Mouse (Mus musculus): ENCODE data around the gene Gng13. TPM values are rescaled to one million over a fixed set of nuclear protein-coding genes. Genes with fewer than 3 reads are reported as not detected.

Gng13 gene
- 1.9 TPM in 2 replicates for polyA plus RNA-seq (2015; fragmentation: Nextera tagmentation; extraction: Ambion mirVana)

GRCm38 (mm10) chr17:25716711-25717637 lies at the start of gene Gng13:
Gene Gng13, plus strand, starts transcription at chr17:25717171.
- Histone ChIP-seq H3K4me3 (ENCODE audit: low read length) (peak within 1 kb of the TSS; percentile 47), H3K27ac (ENCODE audit: low read length) (no peak within 1 kb of the TSS), H3K9me3 (ENCODE audit: control insufficient read depth, low read length) (no peaks in the 10 kb centered on the region), H3K4me1 (ENCODE audit: control insufficient read depth, insufficient read depth, low read length) (peaks cover 13% of the 10 kb centered on the region), H3K9ac (ENCODE audit: low read depth, low read length) (peak within 1 kb of the TSS; percentile 44), H3K36me3 (ENCODE audit: control insufficient read depth, insufficient read depth, low read length) (peaks cover 3% of the 10 kb centered on the region; the same call in 1 of the 2 replicates), H3K27me3 (replicated peaks; ENCODE audit: control insufficient read depth, insufficient read depth, low read length) (peaks cover 21% of the 10 kb centered on the region), H3K4me2 (ENCODE audit: low read depth, low read length) (peak within 1 kb of the TSS; percentile 81)
- peak; percentile 66 for ATAC-seq
- WGBS: 2% methylated on average over 45 of the region's 45 CpGs

- no peaks in the 10 kb centered on the region for H3K9me3 ChIP-seq (ENCODE audit: control insufficient read depth, low read length)
- 72% methylated on average over 7 of the region's 7 CpGs for WGBS
- no peaks in the 10 kb centered on the region for H3K36me3 ChIP-seq (ENCODE audit: control insufficient read depth, insufficient read depth, low read length)
- ATAC-seq: no peak
- H3K4me3 ChIP-seq (ENCODE audit: low read length): no peak overlapping the region
- no peak overlapping the region for H3K4me2 ChIP-seq (ENCODE audit: low read depth, low read length)
- H3K4me1 ChIP-seq (ENCODE audit: control insufficient read depth, insufficient read depth, low read length): no peaks in the 10 kb centered on the region
- H3K27ac ChIP-seq (ENCODE audit: low read length): no peak overlapping the region
- no peaks in the 10 kb centered on the region for H3K27me3 ChIP-seq (replicated peaks; ENCODE audit: control insufficient read depth, insufficient read depth, low read length)
- H3K9ac ChIP-seq (ENCODE audit: low read depth, low read length): no peak overlapping the region
Measured at GRCm38 (mm10) chr17:25668481-25669055, 48.4 kb upstream of the Gng13 start.

GRCm38 (mm10) chr17:25672982-25673381 lies 44.0 kb upstream of the Gng13 start:
- Histone ChIP-seq H3K9me3 (ENCODE audit: control insufficient read depth, low read length) (no peaks in the 10 kb centered on the region), H3K4me3 (ENCODE audit: low read length) (no peak overlapping the region), H3K27ac (ENCODE audit: low read length) (no peak overlapping the region), H3K9ac (ENCODE audit: low read depth, low read length) (no peak overlapping the region), H3K4me2 (ENCODE audit: low read depth, low read length) (no peak overlapping the region), H3K27me3 (replicated peaks; ENCODE audit: control insufficient read depth, insufficient read depth, low read length) (no peaks in the 10 kb centered on the region), H3K4me1 (ENCODE audit: control insufficient read depth, insufficient read depth, low read length) (no peaks in the 10 kb centered on the region), H3K36me3 (ENCODE audit: control insufficient read depth, insufficient read depth, low read length) (no peaks in the 10 kb centered on the region)
- no peak for ATAC-seq

GRCm38 (mm10) chr17:25677969-25678368 lies 39.0 kb upstream of the Gng13 start:
- 70% methylated on average over 6 of the region's 6 CpGs for WGBS
- no peaks in the 10 kb centered on the region for H3K36me3 ChIP-seq (ENCODE audit: control insufficient read depth, insufficient read depth, low read length)
- H3K4me1 ChIP-seq (ENCODE audit: control insufficient read depth, insufficient read depth, low read length): no peaks in the 10 kb centered on the region
- H3K4me2 ChIP-seq (ENCODE audit: low read depth, low read length): no peak overlapping the region
- ATAC-seq: no peak
- H3K27me3 ChIP-seq (replicated peaks; ENCODE audit: control insufficient read depth, insufficient read depth, low read length): no peaks in the 10 kb centered on the region
- no peak overlapping the region for H3K27ac ChIP-seq (ENCODE audit: low read length)
- no peaks in the 10 kb centered on the region for H3K9me3 ChIP-seq (ENCODE audit: control insufficient read depth, low read length)
- no peak overlapping the region for H3K9ac ChIP-seq (ENCODE audit: low read depth, low read length)
- H3K4me3 ChIP-seq (ENCODE audit: low read length): no peak overlapping the region

GRCm38 (mm10) chr17:25679818-25680217 lies 37.2 kb upstream of the Gng13 start:
- H3K4me3 ChIP-seq (ENCODE audit: low read length): no peak overlapping the region
- H3K36me3 ChIP-seq (ENCODE audit: control insufficient read depth, insufficient read depth, low read length): no peaks in the 10 kb centered on the region
- no peak overlapping the region for H3K9ac ChIP-seq (ENCODE audit: low read depth, low read length)
- H3K27me3 ChIP-seq (replicated peaks; ENCODE audit: control insufficient read depth, insufficient read depth, low read length): no peaks in the 10 kb centered on the region
- H3K9me3 ChIP-seq (ENCODE audit: control insufficient read depth, low read length): no peaks in the 10 kb centered on the region
- H3K27ac ChIP-seq (ENCODE audit: low read length): no peak overlapping the region
- no peak overlapping the region for H3K4me2 ChIP-seq (ENCODE audit: low read depth, low read length)
- WGBS: 26% methylated on average over 5 of the region's 5 CpGs
- no peak for ATAC-seq
- H3K4me1 ChIP-seq (ENCODE audit: control insufficient read depth, insufficient read depth, low read length): no peaks in the 10 kb centered on the region

- Histone ChIP-seq H3K27me3 (replicated peaks; ENCODE audit: control insufficient read depth, insufficient read depth, low read length) (no peaks in the 10 kb centered on the region), H3K4me3 (ENCODE audit: low read length) (no peak overlapping the region), H3K4me1 (ENCODE audit: control insufficient read depth, insufficient read depth, low read length) (no peaks in the 10 kb centered on the region), H3K27ac (ENCODE audit: low read length) (no peak overlapping the region), H3K9me3 (ENCODE audit: control insufficient read depth, low read length) (no peaks in the 10 kb centered on the region), H3K4me2 (ENCODE audit: low read depth, low read length) (no peak overlapping the region), H3K36me3 (ENCODE audit: control insufficient read depth, insufficient read depth, low read length) (no peaks in the 10 kb centered on the region), H3K9ac (ENCODE audit: low read depth, low read length) (no peak overlapping the region)
- ATAC-seq: no peak
- WGBS: 81% methylated on average over 4 of the region's 4 CpGs
Measured at GRCm38 (mm10) chr17:25681636-25682035, 35.3 kb upstream of the Gng13 start.

- Histone ChIP-seq H3K9me3 (ENCODE audit: control insufficient read depth, low read length) (no peaks in the 10 kb centered on the region), H3K36me3 (ENCODE audit: control insufficient read depth, insufficient read depth, low read length) (no peaks in the 10 kb centered on the region), H3K4me3 (ENCODE audit: low read length) (no peak overlapping the region), H3K27me3 (replicated peaks; ENCODE audit: control insufficient read depth, insufficient read depth, low read length) (no peaks in the 10 kb centered on the region), H3K9ac (ENCODE audit: low read depth, low read length) (no peak overlapping the region), H3K4me1 (ENCODE audit: control insufficient read depth, insufficient read depth, low read length) (no peaks in the 10 kb centered on the region), H3K27ac (ENCODE audit: low read length) (no peak overlapping the region), H3K4me2 (ENCODE audit: low read depth, low read length) (no peak overlapping the region)
- ATAC-seq: no peak
- WGBS: 47% methylated on average over 7 of the region's 7 CpGs
Measured at GRCm38 (mm10) chr17:25686323-25686722, 30.6 kb upstream of the Gng13 start.

GRCm38 (mm10) chr17:25688922-25689321 lies 28.0 kb upstream of the Gng13 start:
- ATAC-seq: no peak
- no peak overlapping the region for H3K9ac ChIP-seq (ENCODE audit: low read depth, low read length)
- no peaks in the 10 kb centered on the region for H3K9me3 ChIP-seq (ENCODE audit: control insufficient read depth, low read length)
- 83% methylated on average over 4 of the region's 4 CpGs for WGBS
- no peak overlapping the region for H3K27ac ChIP-seq (ENCODE audit: low read length)
- no peak overlapping the region for H3K4me2 ChIP-seq (ENCODE audit: low read depth, low read length)
- no peaks in the 10 kb centered on the region for H3K4me1 ChIP-seq (ENCODE audit: control insufficient read depth, insufficient read depth, low read length)
- H3K36me3 ChIP-seq (ENCODE audit: control insufficient read depth, insufficient read depth, low read length): no peaks in the 10 kb centered on the region
- no peaks in the 10 kb centered on the region for H3K27me3 ChIP-seq (replicated peaks; ENCODE audit: control insufficient read depth, insufficient read depth, low read length)
- no peak overlapping the region for H3K4me3 ChIP-seq (ENCODE audit: low read length)

- Histone ChIP-seq H3K27me3 (replicated peaks; ENCODE audit: control insufficient read depth, insufficient read depth, low read length) (no peaks in the 10 kb centered on the region), H3K36me3 (ENCODE audit: control insufficient read depth, insufficient read depth, low read length) (no peaks in the 10 kb centered on the region), H3K9ac (ENCODE audit: low read depth, low read length) (no peak overlapping the region), H3K4me3 (ENCODE audit: low read length) (no peak overlapping the region), H3K4me1 (ENCODE audit: control insufficient read depth, insufficient read depth, low read length) (no peaks in the 10 kb centered on the region), H3K27ac (ENCODE audit: low read length) (no peak overlapping the region), H3K9me3 (ENCODE audit: control insufficient read depth, low read length) (no peaks in the 10 kb centered on the region), H3K4me2 (ENCODE audit: low read depth, low read length) (no peak overlapping the region)
- 0 out of 2 replicates have a peak, but pooled peaks have one; percentile 28 for ATAC-seq
- WGBS: 12% methylated on average over 1 of the region's 1 CpGs
Measured at GRCm38 (mm10) chr17:25696263-25696662, 20.7 kb upstream of the Gng13 start.

Data from intestine, embryonic 16.5 days (tissue).